Mouse (Mus musculus) ZHBTc4 (cell line): ENCODE results near the gene Arl3.
"Not testable (repeated sequence)": the region's sequence is repeated elsewhere in the genome, so short reads cannot be mapped to it uniquely, and the experiment has no call there.

Source experiments
- DNase-seq: peaks from one replicate; pipeline ENCODE4 v3.0.0-alpha.2; 2011; ENCODE audit warnings: low read depth, low spot score

The Arl3 gene

DNA sequence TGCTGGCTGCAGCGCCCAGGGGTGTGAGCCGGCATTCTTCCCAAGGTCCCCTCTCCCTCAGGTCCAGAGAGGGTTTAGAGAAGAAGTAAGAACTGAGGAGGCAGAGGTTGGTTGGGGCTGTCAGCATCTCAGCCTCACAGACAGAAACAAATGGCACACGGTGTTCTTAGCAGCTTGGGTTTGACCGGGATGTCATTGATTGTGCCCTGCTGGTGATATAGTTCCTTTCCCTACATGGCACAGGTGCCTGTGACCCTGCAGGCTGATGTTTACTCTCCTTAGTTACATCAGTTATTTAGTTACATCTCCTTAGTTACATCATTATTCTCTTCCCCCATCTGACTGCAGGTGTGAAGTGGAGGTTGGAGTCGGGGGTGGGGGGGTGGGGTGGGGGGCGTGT, 18.6 kb upstream of the Arl3 start:
- DNase-seq = no peak

DNA sequence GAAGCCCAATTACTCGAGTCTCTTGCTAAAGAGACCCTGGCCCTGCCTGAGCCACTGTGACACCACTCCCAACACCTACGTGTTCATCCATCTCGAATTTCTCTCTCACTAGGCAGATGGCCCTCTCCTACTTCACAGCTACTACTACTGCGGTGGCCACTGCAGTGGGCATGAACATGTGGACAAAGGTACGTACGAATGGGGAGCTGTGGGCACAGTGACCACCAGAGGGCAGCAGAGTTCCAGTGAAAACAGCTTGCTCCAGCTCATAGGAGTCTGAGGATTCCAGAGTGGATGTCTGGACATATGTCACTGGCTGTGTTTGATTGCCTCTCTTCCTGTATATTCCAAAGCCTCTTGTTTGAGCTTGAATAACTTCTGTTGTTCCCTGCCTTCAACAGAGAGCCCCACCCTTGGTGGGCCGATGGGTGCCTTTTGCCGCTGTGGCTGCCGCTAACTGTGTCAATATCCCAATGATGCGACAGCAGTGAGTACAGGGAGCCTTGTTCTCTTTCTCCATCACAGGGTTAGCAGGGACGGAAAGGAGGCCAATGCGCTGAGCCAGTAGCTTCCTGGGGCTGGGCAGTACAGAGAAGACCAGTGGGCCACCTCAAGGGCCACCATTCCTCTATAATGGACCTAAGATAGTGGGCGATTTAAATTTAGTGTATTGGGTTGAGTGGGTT, 15.0 kb upstream of the Arl3 start:
- DNase-seq = peak; percentile 74

GRCm38 (mm10) chr19:46575196-46575595, 2.2 kb upstream of the Arl3 start:
- no peak for DNase-seq

- DNase-seq = no peak
These were observed 992 bp upstream of the Arl3 start for GRCm38 (mm10) chr19:46573990-46574389.

DNA sequence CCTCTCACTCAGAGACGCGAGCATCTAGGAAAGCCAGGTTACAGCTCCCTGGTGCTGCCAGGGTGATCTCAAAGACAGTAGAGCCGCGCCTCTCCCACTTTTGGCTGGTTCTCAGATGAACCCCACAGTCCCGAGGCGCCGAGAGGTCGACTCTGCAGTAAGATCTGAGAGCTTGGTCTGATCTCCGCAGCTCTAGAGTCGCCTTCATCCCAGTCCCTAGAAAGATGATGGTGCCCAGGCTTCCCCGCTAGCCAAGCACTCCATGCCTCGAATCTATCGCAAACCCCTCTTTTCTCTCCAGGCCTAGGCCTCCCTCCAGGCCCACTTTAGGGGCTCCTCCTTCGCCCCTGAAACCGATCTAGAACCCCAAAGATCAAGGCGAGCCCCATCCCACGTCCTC, 450 bp downstream of the Arl3 start:
- peak; percentile 37 for DNase-seq

DNA sequence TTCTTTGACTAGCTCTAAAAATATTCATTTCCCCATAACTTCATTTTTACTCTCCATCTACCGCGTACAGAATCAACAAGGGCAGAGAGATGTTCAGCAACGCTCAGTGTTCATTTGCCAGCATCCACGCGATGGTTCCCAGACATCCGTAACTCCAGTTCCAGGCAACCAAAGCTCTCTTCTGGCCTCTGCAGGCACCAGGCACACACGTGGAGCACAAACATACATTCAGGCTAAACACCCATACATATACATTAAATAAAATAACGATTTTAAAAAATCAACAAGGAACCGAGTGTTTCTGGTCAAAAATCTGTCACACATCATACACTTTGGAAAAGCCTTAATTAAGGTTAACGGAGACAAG, 1.1 kb downstream of the Arl3 start:
- DNase-seq = no peak

DNA sequence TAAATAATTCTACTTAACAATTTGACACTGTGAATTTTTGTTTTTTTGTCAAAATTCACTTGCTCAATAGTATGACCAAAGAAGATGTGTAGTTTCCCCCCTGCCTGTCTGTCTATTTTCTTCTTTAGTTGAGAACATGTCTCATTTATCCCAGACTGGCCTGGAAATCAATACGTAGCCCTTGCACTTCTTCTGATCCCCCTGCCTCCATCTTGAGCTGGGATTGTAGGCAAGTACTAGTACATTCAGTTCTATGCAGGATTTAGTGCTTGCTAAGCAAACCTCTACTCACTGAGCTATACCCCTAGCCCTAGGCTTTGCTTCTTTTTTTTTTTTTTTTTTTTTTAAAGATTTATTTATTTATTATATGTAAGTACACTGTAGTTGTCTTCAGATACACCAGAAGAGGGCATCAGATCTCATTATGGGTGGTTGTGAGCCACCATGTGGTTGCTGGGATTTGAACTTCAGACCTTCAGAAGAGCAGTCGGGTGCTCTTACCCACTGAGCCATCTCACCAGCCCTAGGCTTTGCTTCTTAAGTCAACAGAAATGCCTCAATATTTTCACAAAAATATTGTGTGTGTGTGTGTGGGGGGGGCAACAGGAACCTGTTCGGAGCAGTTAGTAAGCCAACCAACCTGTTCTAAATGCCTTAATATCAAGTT, 1.7 kb downstream of the Arl3 start:
- not testable (repeated sequence) for DNase-seq

DNA sequence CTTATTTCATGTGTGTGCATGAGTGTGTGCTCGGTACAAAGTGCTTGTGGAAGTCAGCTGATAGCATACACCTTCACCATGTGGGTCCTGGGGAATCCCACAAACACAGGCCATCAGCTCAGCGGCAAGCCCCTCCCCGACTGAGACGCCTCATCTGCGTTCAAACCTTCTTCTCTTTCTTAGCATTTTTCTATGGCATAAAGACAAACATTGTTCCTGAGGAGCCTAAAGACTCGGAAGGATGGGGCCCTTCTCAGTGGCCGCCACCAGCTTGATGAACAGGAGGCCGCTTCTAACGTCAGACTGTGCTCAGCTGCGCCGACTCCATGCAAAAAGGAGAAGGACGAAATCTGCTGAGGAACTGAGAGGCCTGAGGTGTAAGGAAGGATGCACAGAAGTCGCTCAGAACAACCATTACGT, 8.9 kb downstream of the Arl3 start:
- no peak for DNase-seq

DNA sequence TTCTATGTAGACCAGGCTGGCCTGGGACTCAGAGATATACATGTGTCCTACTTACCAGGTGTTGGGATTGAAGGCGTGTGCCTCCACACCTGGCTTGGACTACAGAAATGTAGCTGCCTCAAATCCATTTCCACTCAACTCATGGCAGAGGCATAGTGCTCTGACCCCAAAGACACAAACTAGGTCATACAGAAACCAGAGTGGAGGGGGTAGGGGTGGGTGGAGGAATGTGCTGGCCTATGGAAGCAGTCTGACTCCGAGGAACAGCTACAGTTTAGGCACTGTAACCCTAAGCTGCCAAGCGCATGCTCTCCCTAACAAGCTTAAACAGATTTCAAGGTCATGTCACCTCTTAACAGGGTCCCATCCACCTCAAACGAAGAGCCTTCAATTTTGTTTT, 9.4 kb downstream of the Arl3 start:
- no peak for DNase-seq

DNA sequence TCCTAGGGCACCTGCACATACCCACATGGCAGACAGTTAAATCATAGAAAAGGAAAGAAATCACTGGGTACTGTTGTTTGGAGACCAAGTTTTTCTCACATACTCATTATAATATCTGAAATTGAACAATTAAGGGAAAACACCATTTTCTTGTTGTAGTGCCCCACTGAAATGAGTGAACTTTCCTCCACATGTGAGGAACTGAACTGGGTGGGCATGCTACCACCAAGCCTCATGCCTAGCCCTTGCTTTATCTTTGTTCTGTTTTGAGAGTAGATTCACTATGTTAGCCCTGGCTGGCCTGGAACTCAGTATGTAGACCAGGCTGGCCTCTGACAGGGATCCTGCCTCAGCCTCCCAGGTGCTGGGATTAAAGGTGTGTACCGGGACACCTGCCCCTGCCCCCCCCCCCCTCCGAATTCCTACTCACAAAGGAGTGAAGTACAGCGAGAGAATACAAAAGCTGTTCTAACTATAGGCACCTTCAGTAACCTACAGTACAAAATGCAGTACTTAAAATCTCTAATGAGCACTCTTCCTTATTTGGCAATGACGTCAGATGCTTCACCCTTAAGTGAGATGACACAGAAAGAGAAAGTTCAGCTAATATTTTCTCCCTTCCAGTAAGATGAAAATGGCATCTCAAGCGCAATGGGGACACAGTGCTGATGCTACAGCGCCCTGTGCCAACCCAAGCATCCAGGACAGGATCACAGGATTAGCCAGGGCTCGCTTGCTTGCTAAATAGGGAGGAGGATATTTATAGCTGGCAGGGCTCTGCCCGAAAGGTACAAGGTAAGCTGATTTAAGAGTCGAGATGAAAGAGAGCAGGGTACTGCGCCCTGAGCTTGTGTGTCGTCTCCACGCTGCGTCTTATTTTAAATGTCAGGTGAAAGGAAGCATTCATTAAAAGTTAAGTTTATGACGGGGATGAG, 10.2 kb downstream of the Arl3 start:
- no peak for DNase-seq

GRCm38 (mm10) chr19:46562132-46562531, 10.9 kb downstream of the Arl3 start:
- DNase-seq = peak; percentile 79

DNA sequence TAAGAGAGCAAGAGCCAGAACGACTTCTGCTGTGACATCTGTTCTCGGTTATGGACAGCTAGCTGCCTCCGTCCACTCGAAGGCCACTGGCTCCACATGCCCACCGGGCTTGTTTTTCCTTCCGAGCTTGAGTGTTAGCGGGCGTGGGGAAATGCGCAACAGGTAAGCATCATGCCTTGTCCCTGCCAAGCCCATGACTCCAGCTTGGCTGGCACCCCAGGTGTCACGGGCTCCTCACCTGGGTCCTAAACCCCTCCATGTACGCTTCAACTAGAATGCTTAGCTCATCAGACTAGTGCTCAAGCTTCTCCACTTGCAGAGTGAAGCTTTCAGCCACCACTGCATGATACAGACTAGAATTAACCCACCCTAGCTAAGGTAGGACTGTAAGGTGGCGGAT, 14.4 kb downstream of the Arl3 start:
- no peak for DNase-seq

DNA sequence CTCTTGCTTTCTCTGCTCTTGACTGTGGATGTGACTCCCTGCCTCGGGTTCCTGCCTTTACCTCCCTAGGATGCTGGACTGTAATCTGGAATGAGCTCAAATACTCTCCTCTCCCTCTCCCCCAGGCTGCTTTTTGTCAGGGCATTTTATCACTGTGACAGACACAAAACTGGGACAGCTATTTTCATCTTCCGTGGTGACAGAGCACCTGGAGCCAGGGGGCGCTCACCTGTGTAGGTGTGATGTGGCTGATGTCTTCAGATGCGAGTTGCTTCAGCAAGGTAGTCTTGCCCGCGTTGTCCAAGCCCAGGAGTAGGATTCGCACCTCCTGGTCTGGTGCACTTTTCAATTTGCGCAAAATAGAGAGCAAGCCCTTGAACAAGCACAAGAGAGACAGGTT, 15.0 kb downstream of the Arl3 start:
- no peak for DNase-seq

DNA sequence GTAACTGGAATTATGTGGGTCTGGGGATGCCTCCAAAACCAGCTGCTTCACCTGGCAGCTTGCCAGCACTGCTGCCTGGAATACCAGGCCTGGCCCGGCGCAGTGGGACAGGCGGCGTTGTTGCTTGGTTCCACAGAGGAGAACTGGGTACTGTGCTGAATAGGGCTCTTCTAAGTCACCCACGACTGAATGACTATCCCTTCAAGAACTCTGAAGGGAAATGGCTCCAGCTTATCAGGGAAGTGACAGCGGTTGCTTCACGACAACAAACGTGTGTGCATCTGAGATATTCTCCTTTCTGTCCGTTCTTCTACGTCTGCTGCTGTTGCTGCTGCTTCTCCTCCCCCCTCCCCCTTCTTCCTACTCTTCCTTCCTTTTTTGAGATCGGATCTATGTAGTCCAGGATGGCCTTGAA, 19.4 kb downstream of the Arl3 start:
- DNase-seq = peak; percentile 53

GRCm38 (mm10) chr19:46552496-46552895, 20.5 kb downstream of the Arl3 start:
- DNase-seq = no peak

DNA sequence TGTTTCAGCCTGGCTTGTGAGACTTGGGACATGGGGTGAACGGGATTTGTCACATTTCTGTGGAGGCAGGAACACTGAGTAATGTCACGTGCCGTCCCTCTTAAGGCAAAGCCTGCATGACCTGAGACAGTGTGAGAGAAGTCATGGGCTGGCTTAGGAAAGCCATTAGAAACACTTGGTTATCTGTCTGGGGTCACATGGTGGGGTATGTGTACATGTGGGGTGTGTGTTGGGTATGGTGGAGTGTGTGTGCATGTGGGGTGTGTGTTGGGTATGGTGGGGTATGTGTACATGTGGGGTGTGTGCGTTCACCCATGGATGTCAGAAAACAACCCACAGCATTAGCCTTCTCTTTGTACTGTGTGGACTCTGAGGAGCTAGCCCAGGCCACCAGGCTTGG, 22.6 kb downstream of the Arl3 start:
- no peak for DNase-seq

DNA sequence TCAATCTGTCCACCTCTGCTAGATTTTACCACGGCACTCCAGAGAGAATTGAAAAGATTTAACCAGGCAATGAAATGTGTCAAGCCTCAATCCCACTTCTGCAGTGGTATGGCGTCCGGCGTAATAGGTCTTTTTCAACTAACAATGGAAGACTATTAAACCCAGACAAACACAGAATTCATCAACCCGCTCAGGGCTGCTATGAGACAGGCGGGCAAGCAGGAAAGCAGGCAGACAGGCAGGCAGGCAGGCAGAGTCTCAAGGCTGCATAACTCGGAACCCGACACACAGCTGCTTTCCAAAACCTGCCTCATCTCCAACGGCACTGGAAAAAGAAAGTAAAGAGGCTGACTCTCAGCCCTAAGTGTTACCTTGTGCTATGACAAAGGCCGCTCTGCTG, 24.9 kb downstream of the Arl3 start:
- no peak for DNase-seq

GRCm38 (mm10) chr19:46547565-46547964, 25.4 kb downstream of the Arl3 start:
- no peak for DNase-seq

DNA sequence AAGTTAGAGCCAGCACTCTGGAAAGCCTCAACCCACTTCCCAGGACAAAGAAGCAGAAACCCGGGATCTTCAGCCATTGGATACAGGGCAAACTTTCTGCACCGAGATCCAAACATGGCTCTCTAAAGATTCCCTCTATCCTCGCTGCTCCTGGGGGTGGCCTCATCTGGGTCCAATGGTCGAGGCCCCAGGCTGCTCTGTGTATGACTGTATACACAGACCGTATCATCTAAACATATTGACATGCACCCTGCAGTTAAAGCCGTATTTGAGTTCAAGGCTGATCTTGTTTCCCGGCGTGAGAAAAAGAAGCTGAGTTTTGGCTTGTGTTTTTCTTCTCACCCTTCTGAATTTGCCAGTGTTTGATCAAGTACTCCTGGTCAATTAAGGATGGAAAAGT, 30.2 kb downstream of the Arl3 start:
- DNase-seq = no peak

DNA sequence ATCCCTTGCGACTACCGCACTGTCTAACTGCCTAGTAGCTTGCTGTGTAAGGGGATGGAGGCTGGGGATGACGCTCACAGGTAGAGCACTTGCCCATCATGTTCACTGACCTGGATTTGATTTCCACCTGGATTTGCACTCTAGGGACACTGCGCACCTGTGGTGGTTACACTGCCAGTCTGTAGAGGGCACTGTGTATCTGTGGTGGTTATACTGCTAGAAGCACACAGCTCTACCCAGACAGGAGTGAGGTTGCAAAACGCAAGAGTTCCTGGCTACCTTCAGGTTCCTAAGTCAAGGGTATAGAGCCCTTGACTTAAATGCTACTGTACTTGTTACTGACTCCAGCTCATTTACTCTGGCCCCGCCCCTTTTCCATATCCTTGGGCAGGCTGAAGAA, 34.8 kb downstream of the Arl3 start:
- no peak for DNase-seq

- DNase-seq = no peak
These were observed 35.6 kb downstream of the Arl3 start for GRCm38 (mm10) chr19:46537357-46537756.

- DNase-seq = no peak
These were observed 38.4 kb downstream of the Arl3 start for GRCm38 (mm10) chr19:46534542-46535098.
